Mouse (Mus musculus) ovary, postnatal 14 days (tissue): ENCODE data around the gene Pfkfb2.
"Not testable (repeated sequence)": the region's sequence is repeated elsewhere in the genome, so short reads cannot be mapped to it uniquely, and the experiment has no call there.

Source experiments
- DNase-seq: peaks from one replicate; pipeline ENCODE4 v3.0.0; 2022; ENCODE audit warnings: low spot score

Pfkfb2 gene

GRCm38 (mm10) chr1:130698601-130699000 is 30.5 kb downstream of the Pfkfb2 start:
- no peak for DNase-seq

GRCm38 (mm10) chr1:130683905-130684304 is 45.1 kb downstream of the Pfkfb2 start:
- no peak for DNase-seq

GRCm38 (mm10) chr1:130681656-130682413 is 47.2 kb downstream of the Pfkfb2 start:
- no peak for DNase-seq

- DNase-seq = no peak
These were observed 48.0 kb downstream of the Pfkfb2 start for GRCm38 (mm10) chr1:130681075-130681474.

- DNase-seq = no peak
These were observed 50.5 kb downstream of the Pfkfb2 start for GRCm38 (mm10) chr1:130678551-130678950.

- not testable (repeated sequence) for DNase-seq
These were observed 65.5 kb downstream of the Pfkfb2 start for GRCm38 (mm10) chr1:130663576-130663975.

GRCm38 (mm10) chr1:130661454-130661853 is 67.6 kb downstream of the Pfkfb2 start, which contains the start of gene C4bp:
Gene C4bp, minus strand, starts transcription at chr1:130661632.
- DNase-seq = no peak

- DNase-seq = not testable (repeated sequence)
These were observed 69.4 kb downstream of the Pfkfb2 start for GRCm38 (mm10) chr1:130659641-130660040.

- DNase-seq = no peak
These were observed 85.0 kb downstream of the Pfkfb2 start for GRCm38 (mm10) chr1:130644103-130644502.

- no peak for DNase-seq
These were observed 88.1 kb downstream of the Pfkfb2 start for GRCm38 (mm10) chr1:130640967-130641366.
